Mouse (Mus musculus) limb, embryonic 13.5 days (tissue): ENCODE results near the gene Atp2c1. TPM values are rescaled to one million over a fixed set of nuclear protein-coding genes. Genes with fewer than 3 reads are reported as not detected.

Source experiments
- ATAC-seq: fragments of 200-750 bp; cut with Nextera tagmentation; 2 replicates; pipeline ENCODE4 v1.8.0; 2017; ENCODE audit warnings: low read depth, moderate number of reproducible peaks, moderate TSS enrichment; ENCODE audit not compliant: low FRiP score
- H3K27ac ChIP-seq: fragments of 300-500 bp; sonication (generic); 2 replicates; pipeline ENCODE4 v1.5.1; 2015; ENCODE audit warnings: inconsistent platforms, mild to moderate bottlenecking, moderate library complexity
- H3K27me3 ChIP-seq: fragments of 300-500 bp; sonication (generic); 2 replicates; pipeline ENCODE4 v1.6.1; 2015; ENCODE audit warnings: mild to moderate bottlenecking, inconsistent platforms
- H3K36me3 ChIP-seq: fragments of 300-500 bp; sonication (generic); 2 replicates; pipeline ENCODE4 v1.6.1; 2015; ENCODE audit warnings: inconsistent platforms, mild to moderate bottlenecking, moderate library complexity
- H3K4me1 ChIP-seq: fragments of 300-500 bp; sonication (generic); 2 replicates; pipeline ENCODE4 v1.6.1; 2015; ENCODE audit warnings: inconsistent platforms
- H3K4me2 ChIP-seq: fragments of 300-500 bp; sonication (generic); replicated peaks from 2 replicates; pipeline ENCODE4 v1.6.1; 2015; ENCODE audit warnings: inconsistent platforms, mild to moderate bottlenecking, moderate library complexity
- H3K4me3 ChIP-seq: fragments of 300-500 bp; sonication (generic); 2 replicates; pipeline ENCODE4 v1.5.1; 2015; ENCODE audit warnings: moderate library complexity, mild to moderate bottlenecking, inconsistent platforms
- H3K9ac ChIP-seq: fragments of 300-500 bp; sonication (generic); 2 replicates; pipeline ENCODE4 v1.6.1; 2015; ENCODE audit warnings: mild to moderate bottlenecking, inconsistent platforms
- H3K9me3 ChIP-seq: fragments of 300-500 bp; sonication (generic); 2 replicates; pipeline ENCODE4 v1.6.1; 2016; ENCODE audit warnings: inconsistent platforms
- WGBS: fragments of 180-500 bp; shearing (Covaris S2); methylation state at CpG from one replicate; pipeline ENCODE4 v1.1.7; 2015; 5-methylcytosine and 5-hydroxymethylcytosine counted together
- polyA plus RNA-seq: library from polyadenylated mRNA; unstranded; fragments of >200 nt; fragmentation: Nextera tagmentation; extraction: Ambion mirVana; gene quantifications from 2 replicates; pipeline ENCODE4 v1.2.1, GENCODE M21; 2015

Gene Atp2c1
- polyA plus RNA-seq, 1 experiment from 2014 or later = 57.3 TPM

DNA sequence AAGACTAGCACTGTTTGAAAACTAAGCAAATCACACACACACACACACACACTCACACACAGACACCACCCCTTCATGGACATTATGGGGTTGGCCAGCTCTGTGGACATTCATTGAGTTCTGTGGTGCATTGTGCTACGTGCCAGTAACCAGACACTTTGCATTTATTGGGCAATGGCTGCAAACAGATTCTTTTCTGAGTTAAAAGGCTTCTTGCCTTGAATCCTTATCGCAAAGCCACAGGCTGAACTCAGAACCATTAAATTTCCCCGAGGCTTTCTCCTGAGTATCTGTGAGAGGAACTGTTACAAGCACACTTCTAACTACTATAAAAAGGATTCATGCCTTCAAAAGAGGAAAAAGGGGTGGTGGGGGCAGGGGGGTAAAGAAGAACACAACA, 5.1 kb downstream of the Atp2c1 start:
- no peak for ATAC-seq
- Histone ChIP-seq H3K9ac (no peak overlapping the region), H3K4me2 (no peak overlapping the region), H3K27me3 (no peaks in the 10 kb centered on the region), H3K9me3 (no peaks in the 10 kb centered on the region), H3K27ac (no peak overlapping the region), H3K36me3 (no peaks in the 10 kb centered on the region), H3K4me1 (peaks cover 29% of the 10 kb centered on the region), H3K4me3 (no peak overlapping the region)
- WGBS = 18% methylated on average over 3 of the region's 3 CpGs

DNA sequence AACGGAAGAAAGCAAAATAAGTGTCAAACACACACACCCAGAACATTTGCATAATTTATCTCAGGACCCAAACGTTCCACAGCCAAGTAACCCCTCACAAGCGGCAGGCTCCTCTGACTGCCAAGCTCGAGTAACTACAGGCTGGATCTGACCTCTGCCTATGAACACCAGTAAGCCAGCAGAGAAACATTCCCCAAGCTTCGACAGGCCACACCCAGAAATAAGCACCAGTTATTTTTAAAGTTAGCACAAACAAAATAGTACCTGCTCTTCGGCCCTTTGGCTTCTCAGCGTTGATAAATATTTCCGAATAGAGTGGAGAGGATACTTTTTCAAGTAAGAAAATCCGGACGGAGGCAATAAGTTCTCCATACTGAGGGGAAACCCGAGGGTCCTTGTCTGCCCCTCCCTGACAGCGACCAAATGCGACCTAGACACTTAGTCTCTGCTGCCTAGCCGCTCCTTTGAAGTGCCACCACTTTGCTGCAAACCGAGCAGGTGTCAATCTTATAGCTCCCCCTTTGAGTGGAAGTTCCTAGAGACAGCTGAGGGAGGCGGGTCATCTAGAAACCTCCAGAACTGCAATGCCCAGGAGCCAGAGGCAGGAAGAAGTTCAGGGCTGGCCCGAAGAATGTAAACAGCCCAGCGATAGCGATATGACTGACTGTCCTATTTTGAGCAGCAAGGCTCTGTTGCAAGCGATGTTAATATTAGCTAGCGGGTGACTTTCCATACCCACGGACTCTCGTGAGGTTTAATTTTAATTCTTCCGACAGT, 6.2 kb downstream of the Atp2c1 start:
- ATAC-seq = peak; percentile 30; the same call in 1 of the 2 replicates
- no peak overlapping the region for H3K9ac ChIP-seq
- no peak overlapping the region for H3K4me3 ChIP-seq
- no peak overlapping the region for H3K27ac ChIP-seq
- peak overlapping the region; percentile 27; the same call in 1 of the 2 replicates for H3K4me2 ChIP-seq
- H3K4me1 ChIP-seq = peaks cover 29% of the 10 kb centered on the region
- H3K27me3 ChIP-seq = no peaks in the 10 kb centered on the region
- H3K36me3 ChIP-seq = no peaks in the 10 kb centered on the region
- no peaks in the 10 kb centered on the region for H3K9me3 ChIP-seq
- WGBS = 37% methylated on average over 24 of the region's 24 CpGs

DNA sequence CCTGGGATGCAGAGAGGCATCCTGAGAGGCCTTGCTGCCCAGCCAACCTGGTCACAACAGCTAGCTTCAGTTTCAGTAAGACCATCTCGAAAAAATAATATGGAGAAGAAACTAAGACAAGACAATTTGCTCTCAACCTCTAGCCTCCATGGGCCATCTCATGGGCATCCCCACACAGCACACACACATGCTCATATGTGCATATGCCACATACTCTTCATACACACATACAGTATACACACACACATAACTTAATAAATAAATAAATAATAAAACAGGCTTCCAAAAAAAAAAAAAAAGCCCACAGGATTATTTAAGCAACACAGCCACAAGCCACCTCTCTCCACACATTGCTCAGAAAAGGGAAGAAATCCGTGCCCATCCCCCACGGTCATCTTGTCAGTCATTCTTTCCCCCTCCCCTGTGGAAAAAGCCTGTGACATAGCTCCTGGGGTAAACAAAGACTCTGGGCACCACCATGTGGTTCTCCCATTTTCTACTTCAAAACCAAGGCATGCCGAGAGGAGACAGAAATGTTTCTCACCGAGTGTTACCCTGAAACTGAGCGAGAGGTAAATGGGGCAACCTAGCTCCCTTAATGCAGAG, 7.7 kb downstream of the Atp2c1 start:
- Histone ChIP-seq H3K9me3 (no peaks in the 10 kb centered on the region), H3K4me3 (no peak overlapping the region), H3K27ac (no peak overlapping the region), H3K27me3 (no peaks in the 10 kb centered on the region), H3K4me2 (no peak overlapping the region), H3K9ac (no peak overlapping the region), H3K4me1 (peaks cover 25% of the 10 kb centered on the region), H3K36me3 (no peaks in the 10 kb centered on the region)
- WGBS = 60% methylated on average over 6 of the region's 6 CpGs
- ATAC-seq = no peak

DNA sequence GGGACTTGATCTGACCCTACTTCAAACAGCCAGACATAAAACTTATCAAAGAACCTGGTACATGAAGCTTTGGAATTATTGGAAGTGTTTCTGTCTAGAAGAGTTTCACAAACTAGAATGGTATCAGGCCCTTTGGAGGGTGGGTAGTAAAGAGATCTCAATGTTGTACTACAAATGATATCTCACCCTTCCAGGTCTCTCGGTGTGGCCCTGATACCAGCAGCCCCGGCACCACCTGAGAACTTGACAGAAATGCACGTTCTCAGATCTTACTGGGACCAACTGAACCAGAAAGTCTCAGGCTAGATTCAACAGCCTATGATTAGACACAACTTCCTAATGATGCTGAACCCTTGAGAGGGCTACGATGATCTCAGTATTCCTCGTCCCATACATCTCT, 23.4 kb downstream of the Atp2c1 start:
- no peaks in the 10 kb centered on the region for H3K36me3 ChIP-seq
- no peak overlapping the region for H3K27ac ChIP-seq
- no peak overlapping the region for H3K4me3 ChIP-seq
- H3K4me2 ChIP-seq = no peak overlapping the region
- H3K4me1 ChIP-seq = no peaks in the 10 kb centered on the region
- no peak overlapping the region for H3K9ac ChIP-seq
- 93% methylated on average over 5 of the region's 5 CpGs for WGBS
- no peaks in the 10 kb centered on the region for H3K27me3 ChIP-seq
- H3K9me3 ChIP-seq = no peaks in the 10 kb centered on the region
- ATAC-seq = no peak

DNA sequence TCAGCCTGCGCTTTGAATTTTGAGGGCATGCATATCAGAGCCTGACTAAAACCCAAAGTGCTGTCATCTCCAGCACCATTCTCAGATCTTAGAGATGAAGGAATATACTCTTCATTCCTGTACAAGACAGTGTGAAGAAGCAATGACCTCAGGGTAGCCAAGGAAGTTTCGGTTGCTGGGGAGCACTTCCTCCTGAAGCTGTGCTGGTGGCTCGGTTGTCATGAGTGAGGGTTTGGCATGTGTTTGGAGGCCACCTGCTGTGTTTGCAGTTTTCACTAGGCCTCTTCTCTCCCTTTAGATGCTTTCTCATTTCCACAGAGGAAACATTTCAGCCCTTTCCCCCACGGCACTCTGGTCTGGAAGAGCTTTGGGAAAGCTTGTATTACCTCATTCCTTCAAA, 24.7 kb downstream of the Atp2c1 start:
- no peaks in the 10 kb centered on the region for H3K9me3 ChIP-seq
- ATAC-seq = no peak
- H3K36me3 ChIP-seq = no peaks in the 10 kb centered on the region
- H3K27me3 ChIP-seq = no peaks in the 10 kb centered on the region
- no peak overlapping the region for H3K27ac ChIP-seq
- H3K4me3 ChIP-seq = no peak overlapping the region
- H3K4me1 ChIP-seq = no peaks in the 10 kb centered on the region
- no peak overlapping the region for H3K9ac ChIP-seq
- 54% methylated on average over 4 of the region's 4 CpGs for WGBS
- H3K4me2 ChIP-seq = no peak overlapping the region

DNA sequence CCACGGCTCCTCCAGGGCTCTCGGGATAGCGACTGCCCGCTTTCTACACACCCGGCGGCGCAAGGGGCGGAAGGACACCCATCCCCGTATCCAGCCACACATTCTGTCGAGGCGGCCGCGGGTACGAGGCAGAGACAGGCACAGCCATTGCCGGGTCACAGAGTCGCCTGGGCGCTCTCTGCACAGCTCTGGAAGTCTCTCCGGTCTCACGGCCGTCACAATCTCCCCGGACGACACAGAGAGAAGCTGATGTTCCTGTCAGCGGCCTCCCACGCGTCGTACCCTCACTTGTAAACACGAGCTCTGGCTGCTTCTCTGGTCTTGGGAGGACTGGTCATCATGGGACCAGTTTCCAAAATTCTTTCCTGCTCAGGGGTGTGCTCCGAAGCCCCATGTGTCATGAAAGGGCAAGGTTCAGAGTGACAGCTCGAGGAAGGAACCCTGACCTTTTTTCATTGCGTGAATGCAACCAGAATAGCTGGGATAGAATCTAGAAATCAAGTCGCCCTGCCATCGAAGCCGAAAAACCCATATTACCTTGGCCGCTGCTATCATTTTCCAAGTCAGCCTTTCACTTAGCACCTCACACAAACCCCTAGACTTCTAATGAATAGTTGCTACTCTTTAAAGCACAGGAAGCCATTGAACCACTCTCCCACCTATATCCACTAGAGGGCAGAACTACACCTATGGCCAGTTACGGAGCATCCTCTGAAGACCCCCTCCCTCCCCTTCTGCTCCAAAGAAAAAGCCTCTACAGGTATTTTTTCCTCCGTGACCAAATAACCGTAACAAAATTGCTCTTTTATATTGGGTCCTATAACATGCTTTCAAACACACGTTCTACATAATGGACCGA, 31.6 kb downstream of the Atp2c1 start:
- peaks cover 18% of the 10 kb centered on the region for H3K4me1 ChIP-seq

DNA sequence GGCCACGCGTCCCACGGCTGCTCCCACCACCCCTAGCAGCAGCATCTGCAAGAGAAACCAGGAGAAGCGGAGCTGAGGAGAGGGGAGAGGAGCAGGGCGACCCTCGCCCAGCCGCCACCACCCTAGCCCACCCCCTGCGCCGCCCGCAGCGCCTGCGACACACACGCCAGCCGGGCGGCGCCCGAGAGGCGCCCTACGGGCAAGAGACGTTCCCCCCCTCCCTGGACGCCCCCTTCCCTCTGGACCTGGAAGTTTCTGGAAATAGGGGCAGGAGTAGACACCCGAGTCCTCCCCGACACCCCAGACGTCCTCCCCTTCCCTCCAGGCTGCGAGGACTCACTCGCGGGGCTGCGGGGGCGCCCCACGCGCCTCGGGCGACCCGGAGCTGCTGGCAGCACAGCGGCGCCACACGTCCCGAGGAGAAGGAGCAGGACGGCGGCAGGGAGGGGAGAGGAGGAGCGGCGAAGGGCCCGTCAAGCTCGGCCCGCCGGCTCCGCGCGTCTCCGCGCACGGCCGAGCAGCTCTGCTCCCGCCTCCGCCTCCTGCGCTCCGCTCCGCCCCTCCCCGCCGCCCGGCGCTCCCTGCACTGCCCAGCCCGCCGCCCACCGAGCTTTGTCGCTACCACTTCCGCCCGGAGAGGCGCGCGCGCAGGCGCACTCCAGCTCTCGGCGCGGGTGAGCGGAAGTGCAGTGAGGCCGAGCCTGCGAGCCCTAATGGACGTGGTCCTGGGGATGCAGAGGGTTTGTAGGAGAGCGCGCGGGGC, 32.4 kb downstream of the Atp2c1 start:
- Histone ChIP-seq H3K4me3 (peak overlapping the region; percentile 83), H3K9me3 (no peaks in the 10 kb centered on the region), H3K9ac (peak overlapping the region; percentile 93), H3K27me3 (no peaks in the 10 kb centered on the region), H3K27ac (peak overlapping the region; percentile 95), H3K4me2 (peak overlapping the region; percentile 98), H3K4me1 (peaks cover 18% of the 10 kb centered on the region), H3K36me3 (no peaks in the 10 kb centered on the region)
- under 1% methylated on average over 67 of the region's 83 CpGs for WGBS
- peak; percentile 99 for ATAC-seq

More for the DNA sequence above, 31.6 kb downstream of the Atp2c1 start:
- Histone ChIP-seq H3K4me2 (peak overlapping the region; percentile 98), H3K27ac (peak overlapping the region; percentile 95), H3K9ac (peak overlapping the region; percentile 93), H3K27me3 (no peaks in the 10 kb centered on the region), H3K9me3 (no peaks in the 10 kb centered on the region), H3K4me3 (peak overlapping the region; percentile 83), H3K36me3 (no peaks in the 10 kb centered on the region)
- WGBS = 1% methylated on average over 38 of the region's 39 CpGs
- ATAC-seq = peak; percentile 54

DNA sequence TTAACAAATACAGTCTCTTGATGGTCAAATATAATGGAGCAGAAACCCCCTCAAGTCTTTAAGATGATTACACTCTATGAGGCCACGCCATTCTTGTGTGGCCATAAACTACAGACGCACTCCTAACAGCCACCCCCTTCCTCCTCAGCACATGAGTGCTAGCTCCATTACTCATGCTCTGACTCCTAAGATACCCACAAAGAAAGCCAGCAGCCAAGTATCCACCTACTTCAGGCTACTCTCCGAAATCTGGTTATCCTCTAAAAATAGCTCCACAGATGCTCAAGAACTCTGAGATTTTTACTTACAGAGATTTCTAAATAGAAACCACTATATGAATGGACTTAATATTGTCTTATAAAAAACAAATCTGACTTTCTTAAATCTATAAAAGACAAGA, 34.4 kb downstream of the Atp2c1 start:
- Histone ChIP-seq H3K36me3 (no peaks in the 10 kb centered on the region), H3K4me2 (no peak overlapping the region), H3K9me3 (no peaks in the 10 kb centered on the region), H3K4me1 (peaks cover 18% of the 10 kb centered on the region), H3K27me3 (no peaks in the 10 kb centered on the region), H3K4me3 (no peak overlapping the region), H3K27ac (no peak overlapping the region), H3K9ac (no peak overlapping the region)
- ATAC-seq = no peak
- 55% methylated on average over 3 of the region's 3 CpGs for WGBS

DNA sequence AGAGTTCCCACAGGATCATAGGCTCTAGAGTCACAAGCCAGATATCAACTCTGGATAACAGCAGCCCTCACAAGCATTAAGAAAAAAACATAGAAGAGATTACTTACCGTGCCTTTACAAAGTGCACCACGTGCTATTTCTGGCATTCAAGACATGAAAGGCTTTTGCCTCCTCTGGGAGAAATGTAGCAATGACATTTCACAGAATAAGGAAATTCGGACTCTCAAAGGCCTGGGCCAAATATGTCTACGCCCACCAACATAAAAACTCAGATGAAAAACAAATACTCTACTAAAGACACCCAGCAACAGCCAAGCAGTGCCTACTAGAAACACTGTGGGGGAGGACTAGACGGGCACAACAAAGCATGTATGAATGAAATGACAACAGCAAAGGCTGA, 38.8 kb downstream of the Atp2c1 start:
- no peaks in the 10 kb centered on the region for H3K9me3 ChIP-seq
- H3K4me3 ChIP-seq = no peak overlapping the region
- no peaks in the 10 kb centered on the region for H3K36me3 ChIP-seq
- H3K9ac ChIP-seq = no peak overlapping the region
- no peak for ATAC-seq
- H3K4me1 ChIP-seq = peaks cover 11% of the 10 kb centered on the region; the same call in 1 of the 2 replicates
- no peak overlapping the region for H3K4me2 ChIP-seq
- no peaks in the 10 kb centered on the region for H3K27me3 ChIP-seq
- WGBS = 79% methylated on average over 5 of the region's 5 CpGs
- no peak overlapping the region for H3K27ac ChIP-seq

DNA sequence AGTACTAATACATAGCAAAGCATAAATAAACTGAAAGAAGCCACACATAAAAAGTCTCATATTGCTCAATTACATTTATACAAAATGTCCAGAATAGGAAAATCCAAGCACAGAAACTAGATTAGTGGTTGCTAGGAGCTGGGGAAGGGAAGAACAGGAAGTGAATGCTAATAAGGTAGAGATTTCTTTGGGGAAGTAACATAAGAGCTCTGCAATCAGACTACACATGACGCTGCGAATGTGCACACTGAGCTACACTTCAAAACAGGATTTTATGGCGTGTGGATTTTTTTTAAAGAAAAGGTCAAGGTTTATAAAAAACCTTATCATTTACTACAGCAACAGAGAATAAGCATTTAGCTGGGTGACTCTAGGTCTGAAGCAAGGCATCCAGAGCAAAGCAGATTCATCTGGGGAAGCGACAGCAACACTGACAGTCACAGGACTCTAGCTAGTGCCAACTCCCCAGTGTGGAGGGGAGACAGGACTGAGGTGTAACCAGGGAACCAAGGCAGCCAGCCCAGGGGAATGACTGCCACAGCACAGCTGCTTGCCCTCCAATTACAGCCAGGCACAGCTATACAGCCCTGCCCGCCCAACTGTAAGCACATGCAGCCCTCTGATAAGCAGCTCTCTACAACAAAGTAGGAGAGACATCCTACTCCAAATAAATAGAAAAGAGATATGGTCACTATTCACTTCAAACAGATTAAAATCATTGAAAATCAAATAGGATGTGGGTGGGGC, 42.6 kb downstream of the Atp2c1 start:
- Histone ChIP-seq H3K4me1 (0 out of 2 replicates have a peak, but pooled peaks cover 4% of the 10 kb centered on the region), H3K9ac (no peak overlapping the region), H3K36me3 (no peaks in the 10 kb centered on the region), H3K9me3 (no peaks in the 10 kb centered on the region), H3K4me2 (no peak overlapping the region), H3K27me3 (no peaks in the 10 kb centered on the region), H3K27ac (no peak overlapping the region), H3K4me3 (no peak overlapping the region)
- no peak for ATAC-seq
- 83% methylated on average over 5 of the region's 5 CpGs for WGBS

DNA sequence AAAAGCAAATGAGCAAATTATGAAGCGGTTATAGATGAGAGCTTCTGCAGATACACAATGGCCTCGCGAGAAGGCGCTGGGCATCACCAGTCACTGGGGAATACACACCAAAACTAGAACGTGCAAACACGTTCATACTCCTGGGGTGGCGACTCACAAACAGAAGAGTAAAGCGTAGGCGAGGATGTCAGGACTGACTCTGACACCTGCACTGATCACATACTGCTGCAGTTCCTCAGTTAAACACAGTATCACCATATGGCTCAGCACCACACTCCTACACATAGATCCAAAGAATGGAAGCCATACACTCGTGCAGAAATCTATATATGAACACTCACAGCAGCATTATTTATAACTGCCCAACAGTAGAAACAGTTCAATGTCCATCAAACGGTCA, 43.2 kb downstream of the Atp2c1 start:
- Histone ChIP-seq H3K27me3 (no peaks in the 10 kb centered on the region), H3K4me2 (no peak overlapping the region), H3K27ac (no peak overlapping the region), H3K9me3 (no peaks in the 10 kb centered on the region), H3K36me3 (no peaks in the 10 kb centered on the region), H3K4me1 (0 out of 2 replicates have a peak, but pooled peaks cover 4% of the 10 kb centered on the region), H3K9ac (no peak overlapping the region), H3K4me3 (no peak overlapping the region)
- WGBS = 87% methylated on average over 11 of the region's 11 CpGs
- no peak for ATAC-seq
